Mouse (Mus musculus): ENCODE measurements around the gene Ddx56.

The Ddx56 gene

DNA sequence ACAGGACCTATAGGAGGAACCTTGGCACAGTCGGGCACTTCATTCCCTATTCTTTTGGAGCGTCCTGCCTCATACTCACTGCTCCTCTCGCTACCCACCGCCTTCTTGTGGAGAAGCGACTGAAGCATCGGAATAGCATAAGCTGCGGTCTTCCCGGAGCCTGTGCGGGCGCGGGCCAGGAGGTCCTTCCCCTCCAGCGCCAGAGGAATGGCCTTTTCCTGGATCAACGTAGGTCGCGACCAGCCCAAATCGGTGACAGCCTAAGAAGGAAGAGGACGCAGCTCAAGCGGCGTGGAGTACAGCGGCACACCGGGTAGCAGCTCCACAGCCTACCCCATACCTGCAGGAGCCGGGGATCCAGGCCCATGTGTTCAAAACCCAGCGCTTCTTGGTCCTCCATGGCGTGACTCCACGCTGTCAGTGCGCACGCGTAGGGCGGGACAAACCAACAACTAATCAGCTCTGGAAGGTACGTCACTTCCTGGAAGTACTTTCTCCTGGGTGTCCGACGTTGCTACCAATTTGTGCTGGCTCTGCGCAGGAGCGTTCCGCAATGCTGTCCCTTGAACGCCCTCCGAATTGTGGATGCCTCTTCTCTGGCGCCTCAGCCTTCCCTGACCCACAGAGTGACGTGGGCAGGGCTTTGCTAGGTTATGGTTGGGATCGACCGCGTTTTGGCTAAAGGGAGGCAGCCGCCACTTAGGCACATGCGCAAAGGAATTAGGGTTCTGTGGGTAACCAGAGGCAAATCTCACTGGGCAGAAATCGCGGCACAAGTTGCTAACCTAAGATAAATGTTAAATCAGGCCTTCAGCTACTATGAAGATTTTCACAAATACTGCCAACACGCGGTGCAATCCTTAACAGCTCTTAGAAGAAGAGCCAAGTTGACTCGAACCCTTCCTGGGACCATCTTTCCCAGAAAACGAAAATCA lies at the start of gene Ddx56:
Gene Ddx56, minus strand, starts transcription at position 453 of the 935 bp plus-strand sequence.
- DNase-seq (ENCODE audit: low spot score in 2 of 2): peak; percentile 84 to 89

DNA sequence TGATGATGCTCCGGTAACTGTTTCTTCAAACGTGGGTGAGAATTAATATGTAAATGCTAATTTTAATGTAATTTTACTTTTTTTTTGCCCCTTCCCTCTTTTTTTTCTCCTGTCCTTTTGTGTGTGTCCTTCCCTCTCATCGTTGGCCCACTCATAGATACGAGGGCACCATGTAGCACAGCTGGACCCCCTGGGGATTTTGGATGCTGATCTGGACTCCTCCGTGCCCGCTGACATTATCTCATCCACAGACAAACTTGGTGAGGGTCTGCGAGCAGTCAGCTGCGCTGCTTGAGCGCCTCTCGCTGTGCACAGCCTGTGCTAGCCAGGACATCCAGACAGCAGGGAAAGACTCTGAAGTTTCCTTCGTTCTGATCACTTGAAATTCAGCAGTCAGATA lies 49.2 kb upstream of the Ddx56 start:
- DNase-seq (ENCODE audit: low spot score in 2 of 2): no peak

DNA sequence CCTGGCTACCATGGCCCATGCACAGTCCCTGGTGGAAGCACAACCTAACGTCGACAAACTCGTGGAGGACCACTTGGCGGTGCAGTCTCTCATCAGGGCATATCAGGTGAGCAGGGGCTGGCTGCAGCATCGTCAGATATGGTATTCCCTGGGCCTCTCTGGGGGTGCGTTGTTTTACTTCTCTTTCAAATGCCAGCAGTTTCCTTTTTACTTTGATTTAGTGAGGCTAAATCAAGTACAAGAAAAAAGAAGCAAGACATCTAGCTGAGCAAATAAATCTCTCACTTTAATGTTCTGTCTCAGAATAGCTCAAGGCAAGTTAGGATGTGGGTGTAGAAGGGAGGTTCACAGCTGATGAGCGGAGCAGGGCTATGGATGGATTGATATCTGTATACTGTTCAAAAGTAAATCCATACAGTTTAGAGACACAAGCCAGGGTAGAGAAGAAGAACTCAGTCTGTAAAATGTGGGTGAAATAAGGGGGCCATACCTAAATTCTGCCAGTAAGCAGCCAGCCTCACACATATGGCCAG lies 46.4 kb upstream of the Ddx56 start:
- DNase-seq (ENCODE audit: low spot score in 2 of 2): no peak

DNA sequence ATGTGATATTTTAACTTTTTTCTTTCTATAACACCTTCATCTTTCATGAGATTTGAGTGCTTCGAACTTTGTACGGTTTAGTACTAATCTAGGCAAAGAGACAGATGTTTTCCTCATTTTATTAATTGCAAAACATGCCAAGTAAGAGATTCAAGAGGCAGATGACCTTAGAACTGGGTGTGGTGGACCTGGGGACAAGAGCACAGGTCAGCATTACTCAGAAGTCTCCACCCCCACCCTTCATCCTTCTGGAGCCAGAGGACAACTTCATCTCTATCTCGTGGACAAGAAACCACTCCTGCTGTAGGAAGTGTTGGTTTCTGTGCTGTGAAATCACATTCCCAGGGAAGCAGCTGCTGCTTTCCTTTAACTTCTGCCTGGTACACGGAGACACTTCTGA lies 40.6 kb upstream of the Ddx56 start:
- DNase-seq (ENCODE audit: low spot score in 2 of 2): no peak

DNA sequence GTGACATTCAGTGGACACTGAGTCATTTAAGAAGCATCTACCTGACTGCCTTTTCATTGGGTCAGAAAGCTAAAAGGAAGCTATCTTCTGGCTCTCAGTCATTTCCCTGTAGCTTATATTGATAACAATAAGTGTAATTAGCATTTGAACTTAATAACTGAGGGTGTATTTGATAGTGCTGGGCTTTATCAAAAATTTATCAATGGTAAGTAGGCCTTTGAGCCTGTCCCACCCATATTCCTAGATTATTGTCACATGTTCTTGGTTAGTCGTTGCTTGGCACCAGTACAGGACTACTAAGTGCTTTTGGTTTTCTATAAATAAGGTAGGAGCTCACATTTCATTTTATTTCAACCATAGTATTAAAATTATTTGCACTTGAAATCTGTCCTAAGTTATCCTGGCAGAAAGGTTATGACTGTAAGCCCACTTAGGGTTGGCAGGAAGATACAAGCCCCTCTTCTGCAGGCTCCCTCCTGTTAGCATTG lies 38.4 kb upstream of the Ddx56 start:
- DNase-seq (ENCODE audit: low spot score in 2 of 2): no peak

DNA sequence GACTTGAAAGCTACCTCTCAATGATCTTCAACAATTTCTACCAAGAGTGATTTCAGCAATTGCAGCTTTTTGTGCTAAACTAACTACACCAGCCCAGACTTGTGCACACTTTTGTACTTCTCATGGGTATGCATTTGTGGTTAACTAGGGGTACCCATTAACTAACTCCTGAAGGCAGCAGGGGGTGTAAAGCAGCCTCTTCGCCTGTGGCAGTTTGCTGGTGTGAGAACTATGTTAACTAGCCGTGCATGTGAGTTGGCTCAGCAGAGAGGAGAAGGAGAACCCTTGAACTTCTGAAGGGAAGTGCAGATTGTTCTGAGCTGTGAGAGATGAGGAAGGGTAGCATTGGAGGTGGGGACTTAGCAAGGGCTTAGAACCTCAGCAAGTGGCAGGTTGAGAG lies 35.2 kb upstream of the Ddx56 start:
- no peak for DNase-seq (ENCODE audit: low spot score in 2 of 2)

DNA sequence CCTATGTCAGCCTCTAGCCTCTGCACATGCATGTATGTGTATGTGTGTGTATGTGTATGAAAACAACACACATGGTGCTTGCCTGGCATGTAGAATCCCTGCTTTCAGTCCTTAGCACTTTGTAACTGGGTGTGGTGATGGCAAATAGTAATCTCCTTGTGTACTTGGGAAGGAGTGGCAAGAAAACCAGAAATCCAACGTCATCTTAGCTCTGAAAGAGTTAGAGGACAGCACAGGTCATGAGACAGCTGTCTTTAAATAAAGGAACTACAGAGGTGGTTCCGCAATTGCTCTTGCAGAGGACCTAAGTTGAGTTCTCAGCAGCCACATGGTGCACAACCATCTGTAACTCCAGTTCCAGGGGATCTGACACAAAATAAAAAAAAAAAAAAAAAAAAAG lies 31.9 kb upstream of the Ddx56 start:
- no peak for DNase-seq (ENCODE audit: low spot score in 2 of 2)

DNA sequence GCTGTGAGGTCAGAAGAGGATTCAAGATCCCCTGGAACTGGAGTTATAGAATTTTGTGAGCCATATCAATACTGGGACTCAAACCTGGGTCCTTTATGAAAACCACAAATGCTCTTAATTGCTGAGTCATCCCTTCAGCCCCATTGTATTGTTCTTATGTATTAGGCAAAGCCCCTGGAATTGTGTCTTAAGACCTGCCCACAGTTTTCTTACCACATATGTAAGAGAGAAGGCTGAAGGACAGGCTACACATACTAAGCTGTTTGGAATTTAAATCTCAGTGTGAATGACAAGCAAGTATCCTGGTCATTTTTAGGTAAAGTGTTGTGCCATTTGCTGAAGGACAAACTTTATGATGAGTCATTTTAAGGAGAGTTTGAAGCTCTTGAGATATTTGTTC lies 28.5 kb upstream of the Ddx56 start:
- DNase-seq (ENCODE audit: low spot score in 2 of 2): no peak

DNA sequence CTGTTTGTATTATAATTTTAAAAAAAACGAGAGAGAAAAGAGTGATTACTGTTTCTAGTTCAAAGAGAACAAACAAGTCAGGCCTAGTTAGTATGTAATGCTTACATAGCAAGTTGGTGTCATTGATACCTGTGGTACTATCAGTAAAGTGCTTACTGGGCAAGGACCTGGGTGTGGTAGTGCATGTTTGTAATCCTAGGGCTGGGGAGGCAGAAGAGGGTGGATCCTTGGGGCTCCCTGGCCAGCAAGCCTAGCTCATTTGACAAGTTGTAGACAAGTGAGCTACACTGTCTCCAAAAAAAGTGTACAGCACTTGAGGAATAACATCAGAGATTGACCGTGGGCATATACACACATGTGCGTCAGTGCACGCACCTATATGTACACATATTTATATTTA lies 27.1 kb upstream of the Ddx56 start:
- no peak for DNase-seq (ENCODE audit: low spot score in 2 of 2)

DNA sequence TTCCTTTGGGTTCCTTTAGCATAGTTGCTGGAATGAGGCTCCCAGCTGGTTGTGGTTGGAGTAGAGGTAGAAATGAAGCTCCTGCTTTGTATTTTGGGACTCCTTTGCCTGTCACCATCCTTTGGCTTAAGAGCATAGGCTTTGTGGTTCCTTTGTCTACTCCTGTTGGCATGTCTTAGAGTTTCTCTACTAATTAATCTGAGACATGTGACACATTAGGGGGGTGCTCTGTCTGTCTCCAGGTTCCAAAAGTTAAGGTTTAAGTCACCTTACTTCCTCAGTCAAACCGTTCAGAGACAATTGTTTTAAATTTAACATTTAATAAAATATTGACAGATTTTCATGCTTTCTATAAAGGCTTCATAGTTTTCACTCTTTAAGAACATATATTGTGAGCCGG lies 26.0 kb upstream of the Ddx56 start:
- DNase-seq (ENCODE audit: low spot score in 2 of 2): no peak

DNA sequence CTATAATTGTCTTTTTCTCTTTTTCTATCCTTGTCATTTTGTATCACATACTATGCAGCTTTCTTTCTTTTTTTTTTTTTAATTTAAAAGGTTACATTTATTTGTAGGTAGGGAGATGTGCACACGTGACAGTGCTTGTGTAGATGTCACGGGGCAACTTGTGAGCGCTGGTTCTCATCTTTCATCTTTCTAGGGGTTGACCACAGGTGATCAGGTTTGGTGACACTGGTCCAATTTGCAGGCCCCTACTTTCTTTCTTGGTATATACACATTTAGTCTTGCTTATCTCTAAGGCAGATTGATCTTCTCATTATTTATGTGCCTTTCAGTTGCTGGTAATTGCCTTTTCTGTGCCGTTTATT lies 25.4 kb upstream of the Ddx56 start:
- DNase-seq (ENCODE audit: low spot score in 2 of 2): no peak

DNA sequence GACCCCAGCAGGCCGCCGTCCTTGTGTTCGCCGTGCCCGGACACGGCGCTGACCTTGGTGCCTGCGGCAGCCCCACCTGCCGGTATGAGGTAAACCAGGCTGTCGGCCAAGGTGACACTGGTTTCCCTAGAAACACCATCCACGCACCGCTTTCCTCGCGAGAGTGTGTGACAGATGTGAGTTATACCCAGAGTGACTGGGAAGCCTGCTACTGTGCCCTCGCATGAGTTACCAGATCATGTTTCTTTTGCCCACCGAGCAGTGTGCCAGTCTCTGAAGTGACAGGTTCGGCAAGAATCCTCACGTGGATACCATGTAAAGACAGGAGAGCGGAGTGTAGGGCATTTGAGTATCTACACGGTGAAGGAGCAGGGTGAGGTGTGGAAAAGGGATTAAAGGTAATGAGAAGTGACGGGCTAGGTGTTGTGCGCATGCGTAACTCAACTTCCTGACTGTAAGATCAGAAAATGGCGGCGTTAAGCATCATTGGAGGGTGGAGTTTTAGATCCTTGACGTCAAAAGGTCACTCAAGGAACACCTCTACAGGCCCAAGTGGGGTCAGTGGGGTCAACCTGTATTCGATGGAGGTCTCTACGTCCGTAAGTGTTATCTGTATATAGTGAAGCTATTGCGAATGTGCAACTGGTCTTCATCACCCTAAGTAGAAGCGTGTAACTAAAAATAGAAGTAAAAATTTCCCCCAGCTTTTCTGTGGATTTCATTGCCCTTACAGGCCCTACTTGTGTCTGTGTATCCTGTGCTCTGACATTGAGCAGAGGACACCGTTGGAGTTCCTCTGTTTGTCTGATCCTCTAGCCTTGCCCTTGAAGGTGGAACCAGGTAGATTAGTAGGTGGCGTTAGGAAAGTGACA lies 24.8 kb upstream of the Ddx56 start:
- DNase-seq (ENCODE audit: low spot score in 2 of 2): no peak

DNA sequence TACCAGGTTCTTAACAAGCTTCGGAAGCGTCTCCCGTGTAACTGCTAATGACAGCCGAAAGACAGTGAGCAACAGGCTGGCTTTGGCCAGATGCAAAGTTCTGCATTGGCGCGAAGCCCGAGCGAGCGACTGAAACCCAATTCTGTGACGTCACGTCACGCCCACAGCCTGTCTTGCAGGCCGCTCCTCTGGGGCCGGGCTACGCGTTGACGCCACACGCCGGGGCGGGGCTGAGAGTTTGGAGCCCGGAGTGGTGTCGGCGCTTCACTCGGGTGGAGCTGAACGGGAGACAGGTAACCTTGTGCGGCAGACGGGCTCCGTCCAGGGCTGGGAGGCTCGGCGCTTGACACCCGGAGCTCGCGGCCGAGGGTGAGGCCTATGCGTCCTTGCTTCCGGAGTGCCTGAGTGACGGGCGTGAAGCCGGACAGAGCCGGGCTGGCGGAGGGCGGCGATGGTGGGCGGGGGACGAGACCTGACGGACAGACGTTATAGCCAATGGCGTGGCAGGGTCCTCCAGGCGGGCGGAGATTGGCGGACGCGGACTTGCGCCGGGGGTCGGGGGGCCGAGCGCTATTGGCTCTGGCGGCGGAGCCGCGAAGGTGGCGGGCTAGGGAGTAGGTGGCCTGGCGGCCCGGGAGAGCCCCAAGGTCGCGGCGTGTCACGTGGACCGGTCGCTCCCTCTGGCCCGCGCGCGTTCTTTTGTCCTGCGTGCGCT lies 24.0 kb upstream of the Ddx56 start, which contains the start of gene Ogdh:
Gene Ogdh, plus strand, starts transcription at position 233 of the 715 bp plus-strand sequence.
- peak; percentile 98 for DNase-seq (ENCODE audit: low spot score in 2 of 2)

DNA sequence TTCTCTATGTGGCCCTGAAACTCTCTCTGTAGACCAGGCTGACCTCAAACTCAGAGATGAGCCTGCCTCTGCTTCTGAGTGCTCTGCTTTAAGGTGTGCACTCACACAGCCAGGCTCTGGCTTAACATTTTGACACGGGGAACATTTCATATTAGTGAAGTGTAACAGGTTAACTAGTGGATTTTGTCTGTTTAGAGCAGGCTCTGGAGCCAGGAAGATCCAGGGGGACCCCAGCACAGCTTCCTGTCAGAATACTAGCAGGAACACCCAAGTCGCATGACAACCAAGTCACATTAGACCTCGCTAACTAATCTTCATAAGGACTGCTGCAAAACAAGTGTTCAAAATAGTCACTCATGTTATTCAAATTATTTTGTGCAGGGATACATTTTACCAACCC lies 23.3 kb upstream of the Ddx56 start:
- no peak for DNase-seq (ENCODE audit: low spot score in 2 of 2)

DNA sequence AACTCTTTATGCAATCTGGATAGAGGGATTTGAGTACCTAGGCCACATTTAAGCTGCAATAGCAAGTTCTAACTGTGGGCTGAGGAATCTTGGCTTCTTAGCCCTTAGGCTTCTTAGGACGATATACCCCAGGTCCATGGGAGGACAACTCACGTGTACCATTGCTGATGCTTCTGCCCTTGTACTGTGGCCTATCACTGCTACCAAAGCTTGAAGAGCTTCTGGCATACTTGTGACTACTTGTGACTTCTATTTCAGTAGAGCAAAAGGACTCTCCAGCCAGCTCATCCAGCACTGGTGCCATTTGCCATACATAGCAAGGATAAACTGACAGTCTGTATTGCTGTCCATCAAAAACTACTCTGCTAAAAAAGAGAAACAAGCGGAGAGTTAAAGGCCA lies 22.6 kb upstream of the Ddx56 start:
- no peak for DNase-seq (ENCODE audit: low spot score in 2 of 2)

DNA sequence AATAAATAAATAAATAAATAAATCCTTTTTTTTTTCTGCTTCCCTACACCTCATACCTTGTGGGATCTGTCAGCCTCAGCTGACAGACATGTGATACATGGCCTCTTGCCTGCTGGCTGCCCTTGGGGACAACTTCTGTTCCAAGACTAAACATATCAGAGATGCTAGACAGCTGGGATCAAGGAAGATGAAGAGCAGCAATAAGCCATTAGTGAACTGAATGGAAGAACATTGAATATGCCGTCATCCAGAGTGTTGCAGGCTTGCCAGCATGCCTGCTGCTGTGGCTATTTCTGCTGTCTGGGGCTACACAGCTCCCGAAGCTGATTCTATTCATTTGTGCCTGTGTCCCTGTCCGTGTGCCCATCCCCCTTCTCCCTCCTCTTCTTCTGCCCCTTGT lies 15.4 kb upstream of the Ddx56 start:
- DNase-seq (ENCODE audit: low spot score in 2 of 2): no peak

DNA sequence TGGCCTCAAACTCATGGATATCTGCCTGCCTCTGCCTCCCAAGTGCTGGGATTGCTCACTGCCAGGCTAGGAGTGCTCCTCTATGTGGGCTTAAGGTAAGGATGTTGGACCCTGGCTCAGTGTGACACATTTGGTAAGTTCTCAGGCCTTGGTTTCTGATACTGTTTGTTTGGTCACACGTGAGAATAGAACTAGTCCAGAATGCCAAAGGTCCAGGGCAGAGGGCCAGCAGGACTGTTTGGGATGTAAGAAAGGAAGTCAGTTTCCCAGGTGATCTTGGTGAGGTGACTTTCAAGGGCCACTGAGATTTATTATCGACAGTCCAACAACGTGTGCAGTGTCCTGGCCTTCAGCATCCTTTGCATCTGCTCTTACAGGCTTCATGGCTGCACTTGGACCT lies 8.9 kb upstream of the Ddx56 start:
- DNase-seq (ENCODE audit: low spot score in 2 of 2): no peak

DNA sequence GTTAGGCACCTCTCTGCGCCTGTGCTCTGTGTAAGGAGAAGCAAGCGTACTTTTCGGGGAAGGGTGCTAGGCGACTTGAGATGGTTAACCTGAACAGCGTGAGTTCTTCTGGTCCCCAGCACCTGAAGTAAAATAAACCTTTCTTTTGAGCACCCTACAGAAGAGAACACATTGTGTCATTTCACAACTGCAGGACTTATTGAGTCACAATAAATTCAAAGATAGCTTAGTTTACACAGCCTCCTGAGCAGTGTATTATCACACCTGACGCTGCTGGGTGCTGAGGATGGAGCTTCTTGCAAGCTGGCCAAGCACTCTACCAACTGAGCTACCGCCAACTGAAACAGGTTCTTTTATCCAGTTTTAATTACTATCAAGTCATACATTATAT lies 7.5 kb upstream of the Ddx56 start:
- DNase-seq (ENCODE audit: low spot score in 2 of 2): no peak

DNA sequence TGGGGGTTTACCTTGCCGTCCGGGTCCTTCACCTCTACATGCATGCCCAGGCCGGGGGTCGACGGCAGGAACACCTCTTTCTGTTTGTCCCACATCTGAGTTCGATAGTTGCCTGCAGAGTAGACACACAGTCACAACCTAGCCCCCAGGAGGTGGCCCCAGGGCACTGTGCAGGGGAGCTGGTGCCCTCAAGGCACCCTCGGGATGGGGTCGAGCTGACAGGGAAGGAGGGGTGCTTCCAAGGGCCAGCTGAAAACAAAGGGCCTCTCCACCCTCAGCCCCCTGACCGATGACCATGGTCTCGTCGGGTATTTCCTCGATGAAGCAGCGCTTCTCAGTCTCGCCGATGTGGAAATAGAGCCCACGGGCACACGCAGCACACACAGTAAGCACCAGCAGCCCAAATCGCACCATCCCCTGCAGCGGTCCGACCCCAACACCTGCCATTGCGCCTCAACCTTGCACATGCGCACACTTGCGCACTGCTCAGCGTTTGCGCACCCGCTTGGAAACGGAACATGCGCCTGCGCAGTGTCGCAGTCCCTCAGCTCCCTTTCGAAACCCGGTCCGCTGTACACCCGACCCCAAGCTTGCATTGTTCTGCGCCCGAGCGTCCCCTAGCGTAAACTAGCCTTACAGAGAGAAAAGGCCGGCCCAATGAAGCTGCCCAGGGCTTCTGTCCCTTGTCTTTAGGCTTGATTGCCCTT lies 7.0 kb upstream of the Ddx56 start, which contains the start of gene Tmed4:
Gene Tmed4, minus strand, starts transcription at position 484 of the 707 bp plus-strand sequence.
- peak; percentile 95 to 98 for DNase-seq (ENCODE audit: low spot score in 2 of 2)

DNA sequence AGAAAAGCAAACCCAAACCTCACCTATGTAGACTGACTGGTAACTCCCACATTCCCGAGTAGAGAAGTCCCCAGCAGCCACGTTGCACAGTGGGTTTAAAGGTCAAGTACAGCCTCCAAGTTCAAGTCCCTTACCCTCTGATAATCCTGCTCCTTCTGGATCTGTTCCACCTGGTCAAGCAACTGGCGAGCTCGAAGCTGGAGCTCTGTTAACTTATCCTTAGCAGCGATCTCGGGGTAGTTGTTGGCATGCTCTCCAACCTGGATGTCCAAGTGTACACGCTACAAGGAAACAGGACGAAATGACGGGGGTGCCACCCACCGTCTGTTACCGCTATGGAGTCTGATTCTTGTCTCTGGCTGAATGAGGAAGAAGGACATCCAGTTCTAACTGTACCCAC lies 6.0 kb upstream of the Ddx56 start:
- no peak for DNase-seq (ENCODE audit: low spot score in 2 of 2)

DNA sequence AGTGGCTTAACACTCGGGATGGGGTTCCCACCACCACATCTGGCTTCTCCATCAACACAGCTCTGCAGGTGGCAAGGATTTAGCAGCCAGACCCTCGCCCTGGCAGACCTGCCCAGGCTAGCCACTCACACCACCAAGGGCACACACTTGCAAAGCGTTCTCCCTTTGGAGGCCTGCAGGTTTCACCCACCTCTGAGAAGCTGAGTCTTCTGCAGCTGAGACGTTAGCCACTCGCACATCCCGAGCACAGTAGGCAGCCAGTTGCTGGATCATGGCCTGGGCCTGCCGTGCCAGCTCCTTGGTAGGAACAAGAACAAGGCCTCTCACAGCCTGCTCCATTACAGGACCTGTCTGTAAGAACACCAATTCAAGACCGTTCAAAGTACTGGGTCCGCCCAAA lies 951 bp downstream of the Ddx56 start:
- no peak for DNase-seq (ENCODE audit: low spot score in 2 of 2)

All from urinary bladder, postnatal 4 days (tissue).